Mouse (Mus musculus): ENCODE data around the gene Slc9a3r1.

Slc9a3r1 gene

GRCm38 (mm10) chr11:115192180-115192579 is 29.0 kb downstream of the Slc9a3r1 start:
- DNase-seq, result no peak

- no peak for DNase-seq
Observed at GRCm38 (mm10) chr11:115194693-115195092, 31.6 kb downstream of the Slc9a3r1 start.

- DNase-seq, result no peak
Observed at GRCm38 (mm10) chr11:115195933-115196332, 32.8 kb downstream of the Slc9a3r1 start.

GRCm38 (mm10) chr11:115197558-115197957 is 34.4 kb downstream of the Slc9a3r1 start:
- no peak for DNase-seq

DNA sequence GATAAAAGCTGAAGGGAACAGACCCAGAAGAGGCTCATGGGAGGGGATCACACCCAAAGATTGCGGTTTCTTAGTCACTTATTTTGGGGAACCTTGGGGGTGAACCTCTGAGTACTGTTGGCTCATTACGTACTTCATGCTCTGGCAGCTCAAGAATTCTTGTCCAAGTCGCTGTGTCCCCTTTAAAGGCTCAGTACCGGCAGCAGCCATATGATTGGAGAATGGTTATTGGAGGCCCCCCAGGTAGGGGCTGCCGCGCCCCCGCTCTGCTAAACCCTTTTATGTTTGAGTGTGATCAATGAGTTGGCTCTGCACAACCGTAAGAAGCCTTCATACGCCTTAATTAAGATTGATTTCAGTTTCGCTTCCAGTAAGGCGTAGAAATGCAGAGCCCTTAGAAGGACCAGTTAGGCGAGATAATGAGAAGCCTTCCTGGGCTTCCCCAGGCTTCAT is 35.8 kb downstream of the Slc9a3r1 start:
- DNase-seq, result no peak

DNA sequence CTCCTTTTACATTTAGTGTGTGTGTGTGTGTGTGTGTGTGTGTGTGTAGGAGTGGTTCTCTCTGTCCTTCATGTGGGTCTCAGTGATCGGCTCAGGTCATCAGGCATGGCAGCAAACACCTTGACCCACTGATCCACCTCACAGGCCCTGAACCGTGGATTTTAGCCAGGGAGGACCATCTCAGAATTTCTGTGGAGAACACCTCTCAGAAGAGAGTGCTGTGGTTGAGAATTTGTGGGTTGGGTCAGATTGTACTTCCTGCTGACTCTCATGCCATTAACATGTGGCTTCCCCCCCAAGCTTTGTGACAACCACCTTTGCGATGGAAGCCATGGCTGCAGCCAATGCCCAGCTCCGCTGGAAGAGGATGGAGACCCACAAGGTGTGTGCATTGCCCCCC is 37.4 kb downstream of the Slc9a3r1 start:
- DNase-seq, result no peak

GRCm38 (mm10) chr11:115202316-115202715 is 39.2 kb downstream of the Slc9a3r1 start:
- peak; percentile 95 to 97 for DNase-seq

DNA sequence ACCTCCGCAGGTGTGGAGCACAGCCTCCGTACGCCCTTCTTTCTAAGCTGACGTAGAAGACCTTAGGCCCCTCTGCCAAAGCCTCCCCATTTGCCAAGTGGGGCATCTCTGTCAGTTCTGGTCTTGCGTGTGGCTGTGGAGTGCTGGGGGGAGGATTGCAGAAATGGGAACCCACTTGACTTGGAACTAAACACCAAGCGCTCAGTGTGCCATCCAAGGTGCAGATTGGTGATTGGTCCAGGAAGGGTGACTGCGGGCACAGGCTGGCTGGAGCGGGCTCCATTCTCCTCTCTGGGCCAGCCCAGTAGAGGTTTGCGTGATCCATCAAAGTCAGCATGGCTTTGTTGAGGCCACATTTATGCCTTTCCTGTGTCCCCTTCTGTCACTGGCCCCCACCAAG is 39.6 kb downstream of the Slc9a3r1 start:
- DNase-seq, result peak in 1 of 2 experiments; percentile 71

GRCm38 (mm10) chr11:115208126-115208525 is 45.0 kb downstream of the Slc9a3r1 start:
- DNase-seq, result peak; percentile 55 to 57

DNA sequence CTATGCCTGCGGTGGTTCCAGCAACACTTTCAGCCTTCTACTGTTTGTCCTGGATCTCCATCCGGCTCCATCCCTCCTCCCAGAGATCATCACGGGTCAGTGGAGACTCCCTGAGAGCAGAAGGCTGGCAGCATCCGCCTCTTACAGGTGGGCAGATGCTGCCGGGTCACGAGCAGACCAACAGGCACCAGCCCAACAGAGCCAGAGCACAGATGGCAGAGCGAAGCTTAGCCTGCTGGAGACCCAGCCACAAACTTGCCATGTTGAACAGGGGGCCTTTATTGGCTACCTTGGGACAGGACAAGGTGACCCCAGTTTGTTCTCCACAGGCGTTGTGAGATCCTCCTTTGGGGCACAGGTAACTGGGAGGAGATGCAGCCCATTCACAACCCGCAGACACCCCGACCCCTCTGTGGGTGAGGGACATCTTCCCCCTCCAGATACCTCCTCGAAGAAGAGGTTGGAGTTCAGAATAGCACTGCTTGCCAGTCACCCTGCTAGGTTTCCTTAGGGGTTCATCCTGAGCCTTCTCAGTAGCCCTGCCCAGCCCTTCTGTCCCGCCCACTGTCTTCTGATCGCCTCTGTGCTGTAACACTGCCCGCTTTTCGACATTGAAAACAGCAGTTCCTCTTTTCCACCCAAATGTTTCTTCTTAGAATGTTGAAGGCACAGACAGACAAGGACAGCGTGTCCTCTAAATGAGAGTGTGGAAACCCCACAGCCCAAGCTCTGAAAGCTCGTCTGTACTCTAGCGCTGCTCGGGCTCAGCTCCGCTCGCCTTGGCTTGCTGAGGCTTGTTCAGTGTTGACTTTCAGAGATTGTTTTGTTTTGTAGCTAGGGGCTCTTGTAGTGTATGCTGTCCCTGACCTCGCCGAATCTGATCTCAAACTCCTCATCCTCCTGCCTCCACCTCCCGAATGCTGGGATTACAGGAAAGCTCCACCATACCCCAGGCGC is 45.9 kb downstream of the Slc9a3r1 start:
- DNase-seq, result peak; percentile 55 to 57

DNA sequence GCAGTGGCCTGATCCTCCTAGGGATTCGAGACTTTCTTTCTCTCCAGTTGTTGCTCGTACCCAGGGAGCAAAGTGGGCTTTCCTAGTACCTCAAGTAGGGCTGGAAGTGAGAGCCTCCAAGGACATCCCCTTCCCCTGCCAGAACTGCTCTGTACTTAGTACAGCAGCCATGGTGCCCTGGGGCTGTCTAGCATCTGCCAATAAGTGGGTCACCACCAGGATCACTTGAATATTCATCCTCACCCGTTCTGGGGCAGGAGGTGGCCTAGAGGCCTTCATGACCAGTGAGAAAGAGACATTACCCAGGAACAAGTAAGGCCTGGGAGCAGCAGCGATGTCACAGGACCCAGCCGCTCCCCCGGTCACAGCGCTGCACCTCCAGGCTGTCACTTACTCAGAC is 46.8 kb downstream of the Slc9a3r1 start:
- DNase-seq, result peak; percentile 9 to 24

- DNase-seq, result peak; percentile 81 to 82
Observed at GRCm38 (mm10) chr11:115212116-115212515, 49.0 kb downstream of the Slc9a3r1 start.

DNA sequence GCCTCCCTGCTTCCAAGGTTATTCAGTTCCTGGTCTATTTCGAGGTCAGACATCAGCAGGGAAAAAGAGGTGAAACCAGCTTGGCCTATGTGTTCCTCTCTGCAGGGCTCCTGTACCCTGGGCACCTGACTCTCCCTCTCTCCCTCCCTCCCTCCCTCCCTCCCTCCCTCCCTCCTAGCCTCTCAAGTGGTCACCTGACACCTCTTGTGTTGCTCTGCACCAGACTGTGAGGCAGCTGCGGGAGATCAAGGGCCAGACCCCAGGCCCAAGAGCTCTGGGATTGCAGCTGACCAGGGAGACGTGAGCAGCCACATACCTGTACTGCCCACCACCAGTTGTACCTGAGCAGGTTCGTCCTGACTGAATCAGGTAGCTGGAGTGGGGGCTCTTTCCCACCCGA is 52.0 kb downstream of the Slc9a3r1 start:
- peak in 1 of 2 experiments; percentile 11 for DNase-seq

DNA sequence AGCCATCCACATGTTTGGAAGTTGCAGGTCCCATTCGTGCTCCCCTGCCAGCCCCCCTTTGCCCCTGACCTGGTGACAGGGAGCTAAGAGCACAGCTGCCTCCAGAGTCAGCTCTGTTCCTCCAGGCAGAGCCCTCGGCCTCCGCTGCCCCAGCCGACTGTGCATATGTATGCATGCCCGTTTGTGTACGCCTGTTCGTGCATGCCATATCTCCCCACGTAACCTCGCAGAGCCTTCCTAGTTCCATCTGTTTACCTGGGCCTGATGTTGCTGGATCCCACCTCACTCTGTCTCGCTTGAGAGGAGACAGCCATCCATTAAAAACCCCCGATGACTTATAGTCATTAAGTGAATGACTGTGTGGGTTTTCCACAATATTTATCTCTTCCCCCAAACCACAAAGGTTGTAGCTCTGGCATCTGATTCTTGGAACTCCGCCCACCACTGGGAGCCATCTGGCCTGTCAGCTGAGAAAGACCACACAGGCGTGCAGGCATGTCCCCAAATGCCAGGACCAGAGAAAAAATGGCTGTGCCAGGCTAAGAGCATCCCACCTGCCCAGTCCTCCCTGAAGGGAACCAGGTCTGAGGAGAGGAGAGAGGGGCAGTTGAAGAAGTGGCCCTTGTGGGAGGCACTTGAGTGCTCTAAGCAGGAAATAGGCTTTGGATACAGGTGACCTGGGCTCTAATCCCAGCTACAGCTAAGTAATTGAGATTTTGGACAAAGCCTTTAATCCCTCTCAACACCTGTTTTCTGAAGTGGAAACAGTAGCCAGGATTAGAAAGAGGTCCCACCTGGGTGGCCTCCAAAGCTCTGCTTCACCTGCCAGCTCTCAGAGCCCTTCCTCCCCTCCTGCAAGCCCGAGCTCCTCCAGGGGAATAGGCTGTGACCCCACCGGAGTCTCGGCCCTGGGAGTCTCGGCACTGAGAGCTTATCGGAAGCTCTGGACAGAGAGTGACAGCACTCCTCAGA is 54.6 kb downstream of the Slc9a3r1 start:
- DNase-seq, result peak; percentile 95 to 98

- DNase-seq, result peak; percentile 45 to 54
Observed at GRCm38 (mm10) chr11:115219263-115219662, 56.1 kb downstream of the Slc9a3r1 start.

GRCm38 (mm10) chr11:115219685-115220084 is 56.5 kb downstream of the Slc9a3r1 start:
- DNase-seq, result no peak

DNA sequence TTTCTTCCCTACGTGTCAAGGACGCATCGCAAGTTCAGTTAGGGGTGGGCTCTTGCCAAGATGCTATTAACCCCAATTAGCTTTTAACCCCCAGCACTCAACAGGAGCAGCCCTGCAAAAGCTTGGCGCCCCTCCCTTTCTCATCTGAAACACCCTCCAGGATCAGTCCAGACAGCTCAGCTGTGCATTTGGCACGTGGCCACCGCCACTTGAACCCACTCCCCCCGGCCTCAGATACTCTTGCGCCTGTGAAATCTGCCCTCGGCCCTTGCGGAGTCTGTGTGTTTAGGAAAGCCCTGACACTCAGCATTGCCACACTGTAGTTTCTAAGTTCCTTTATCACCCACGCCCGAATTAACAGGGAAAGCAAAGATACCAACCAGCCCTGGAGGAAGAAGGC is 58.9 kb downstream of the Slc9a3r1 start:
- DNase-seq, result no peak

DNA sequence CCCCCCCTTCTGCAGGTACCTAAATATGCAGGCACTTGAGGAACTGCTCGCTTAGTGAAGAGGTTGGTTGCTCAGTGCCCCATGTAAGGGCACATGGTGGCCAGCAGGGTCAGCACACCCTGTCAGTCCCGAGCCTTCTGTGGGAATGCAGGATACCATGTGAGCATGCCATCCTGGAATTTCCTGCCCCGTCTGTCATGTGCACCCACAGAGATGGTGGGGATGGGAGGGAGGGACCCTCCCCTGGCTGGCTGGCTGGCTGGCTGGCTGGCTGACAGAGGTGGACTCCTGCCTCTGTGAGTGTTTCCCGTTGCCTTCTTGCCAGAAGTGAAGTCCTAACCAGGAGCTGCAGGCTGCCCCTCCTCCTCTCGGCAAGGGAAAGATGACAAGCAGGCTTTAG is 59.4 kb downstream of the Slc9a3r1 start:
- no peak for DNase-seq

- peak in 1 of 2 experiments; percentile 42 for DNase-seq
Observed at GRCm38 (mm10) chr11:115223451-115223850, 60.3 kb downstream of the Slc9a3r1 start.

DNA sequence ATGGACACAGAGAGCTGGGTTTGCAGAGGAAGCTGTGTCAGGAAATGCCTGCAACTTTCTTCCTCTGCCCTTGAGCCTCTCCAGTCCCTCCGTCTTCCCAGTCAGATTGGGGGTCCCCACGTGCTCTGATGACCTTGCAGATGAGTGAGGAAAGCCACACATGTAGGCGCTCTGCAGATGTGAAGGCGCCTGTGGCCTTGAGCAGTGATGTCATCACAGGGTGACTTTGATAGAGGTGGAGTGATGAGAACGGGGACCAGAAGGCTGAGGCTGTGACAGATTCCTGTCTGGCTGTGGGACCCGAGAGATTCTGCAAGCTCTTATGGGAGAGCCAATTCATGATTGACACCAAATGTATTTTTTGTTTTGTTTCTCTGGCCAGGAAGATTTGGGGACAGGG is 60.7 kb downstream of the Slc9a3r1 start:
- no peak for DNase-seq

GRCm38 (mm10) chr11:115224889-115225288 is 61.7 kb downstream of the Slc9a3r1 start:
- peak; percentile 68 to 77 for DNase-seq

DNA sequence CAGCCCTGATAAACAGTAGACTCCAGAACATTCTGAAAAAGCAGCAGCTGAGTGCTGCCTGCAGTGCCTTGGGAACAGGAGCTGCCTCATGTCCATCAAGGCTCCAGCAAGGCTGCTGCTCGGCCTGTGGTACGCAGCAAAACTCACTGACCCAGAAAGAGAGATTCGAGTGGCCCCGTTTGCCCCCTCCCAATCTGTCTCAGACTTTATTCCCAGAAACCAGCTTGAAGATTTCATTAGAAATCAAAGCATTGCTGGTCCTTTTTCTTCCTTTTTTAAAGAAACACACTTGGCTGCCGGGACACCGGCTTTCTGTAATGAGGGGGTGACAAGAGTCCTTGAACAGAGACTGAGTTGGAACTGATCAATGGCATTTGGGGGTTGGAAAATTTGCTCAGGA is 62.2 kb downstream of the Slc9a3r1 start:
- no peak for DNase-seq

Data from cerebellum, postnatal 36 days (tissue).